Mouse (Mus musculus): ENCODE results near the gene Asb17.
"Not testable (repeated sequence)": the region's sequence is repeated elsewhere in the genome, so short reads cannot be mapped to it uniquely, and the experiment has no call there.

Asb17 gene

GRCm38 (mm10) chr3:153844030-153844429 is at the start of gene Asb17:
Asb17 (plus strand) TSS chr3:153844209.
- no peak for DNase-seq (ENCODE audit: low read depth, low spot score)

- DNase-seq (ENCODE audit: low read depth, low spot score): no peak
Observed at GRCm38 (mm10) chr3:153797574-153797973, 46.4 kb upstream of the Asb17 start.

- no peak for DNase-seq (ENCODE audit: low read depth, low spot score)
Observed at GRCm38 (mm10) chr3:153799603-153800002, 44.4 kb upstream of the Asb17 start.

- no peak for DNase-seq (ENCODE audit: low read depth, low spot score)
Observed at GRCm38 (mm10) chr3:153800690-153801089, 43.3 kb upstream of the Asb17 start.

GRCm38 (mm10) chr3:153801541-153801940 is 42.5 kb upstream of the Asb17 start:
- no peak for DNase-seq (ENCODE audit: low read depth, low spot score)

GRCm38 (mm10) chr3:153802640-153803039 is 41.4 kb upstream of the Asb17 start:
- DNase-seq (ENCODE audit: low read depth, low spot score): no peak

GRCm38 (mm10) chr3:153804032-153804431 is 40.0 kb upstream of the Asb17 start:
- DNase-seq (ENCODE audit: low read depth, low spot score): no peak

- peak; percentile 67 for DNase-seq (ENCODE audit: low read depth, low spot score)
Observed at GRCm38 (mm10) chr3:153806077-153806772, 37.8 kb upstream of the Asb17 start.

- DNase-seq (ENCODE audit: low read depth, low spot score): no peak
Observed at GRCm38 (mm10) chr3:153806773-153807443, 37.1 kb upstream of the Asb17 start.

GRCm38 (mm10) chr3:153807444-153808149 is 36.4 kb upstream of the Asb17 start:
- DNase-seq (ENCODE audit: low read depth, low spot score): no peak

- DNase-seq (ENCODE audit: low read depth, low spot score): no peak
Observed at GRCm38 (mm10) chr3:153808406-153808805, 35.6 kb upstream of the Asb17 start.

GRCm38 (mm10) chr3:153814026-153814425 is 30.0 kb upstream of the Asb17 start:
- no peak for DNase-seq (ENCODE audit: low read depth, low spot score)

- DNase-seq (ENCODE audit: low read depth, low spot score): no peak
Observed at GRCm38 (mm10) chr3:153817376-153817890, 26.6 kb upstream of the Asb17 start.

GRCm38 (mm10) chr3:153818723-153819122 is 25.3 kb upstream of the Asb17 start:
- DNase-seq (ENCODE audit: low read depth, low spot score): no peak

- no peak for DNase-seq (ENCODE audit: low read depth, low spot score)
Observed at GRCm38 (mm10) chr3:153819438-153819837, 24.6 kb upstream of the Asb17 start.

GRCm38 (mm10) chr3:153823671-153824515 is 20.1 kb upstream of the Asb17 start:
- no peak for DNase-seq (ENCODE audit: low read depth, low spot score)

- DNase-seq (ENCODE audit: low read depth, low spot score): no peak
Observed at GRCm38 (mm10) chr3:153825197-153825596, 18.8 kb upstream of the Asb17 start.

- DNase-seq (ENCODE audit: low read depth, low spot score): no peak
Observed at GRCm38 (mm10) chr3:153826616-153827015, 17.4 kb upstream of the Asb17 start.

GRCm38 (mm10) chr3:153829788-153830187 is 14.2 kb upstream of the Asb17 start:
- DNase-seq (ENCODE audit: low read depth, low spot score): not testable (repeated sequence)

- DNase-seq (ENCODE audit: low read depth, low spot score): no peak
Observed at GRCm38 (mm10) chr3:153831014-153831872, 12.8 kb upstream of the Asb17 start.

Data from retina, adult 2 months (tissue).